Mouse (Mus musculus) adrenal gland, postnatal 14 days (tissue): ENCODE measurements around the gene Prpf6. TPM values are rescaled to one million over a fixed set of nuclear protein-coding genes. Genes with fewer than 3 reads are reported as not detected.

Experiments used
- DNase-seq: peaks from one replicate; pipeline ENCODE4 v3.0.0; 2021; ENCODE audit warnings: mixed read lengths
- total RNA-seq: library from RNA; stranded (reverse); gene quantifications from 2 replicates; pipeline ENCODE4 v1.2.3, GENCODE M21; 2021

Gene Prpf6
- total RNA-seq, 1 experiment from 2014 or later = 59.4 TPM

DNA sequence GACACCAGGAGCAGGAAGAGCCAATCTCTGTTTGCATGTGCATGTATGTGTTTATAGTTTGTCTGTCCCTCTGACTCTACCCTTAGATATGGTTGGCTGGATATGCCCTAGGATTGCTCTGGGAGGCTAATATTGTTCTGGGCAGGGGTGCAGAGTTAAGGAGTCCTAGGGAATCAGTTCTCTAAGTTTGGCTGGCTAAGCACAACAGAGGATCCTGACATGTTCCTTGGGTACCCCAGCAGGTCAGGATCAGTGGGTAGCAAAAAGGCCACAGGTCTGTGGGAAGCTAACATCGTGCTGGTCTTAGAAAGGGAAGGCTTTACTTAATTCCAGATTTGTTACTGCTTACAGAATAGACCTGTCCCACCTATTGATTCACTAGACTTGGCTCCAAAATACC is 12.0 kb upstream of the Prpf6 start:
- no peak for DNase-seq

DNA sequence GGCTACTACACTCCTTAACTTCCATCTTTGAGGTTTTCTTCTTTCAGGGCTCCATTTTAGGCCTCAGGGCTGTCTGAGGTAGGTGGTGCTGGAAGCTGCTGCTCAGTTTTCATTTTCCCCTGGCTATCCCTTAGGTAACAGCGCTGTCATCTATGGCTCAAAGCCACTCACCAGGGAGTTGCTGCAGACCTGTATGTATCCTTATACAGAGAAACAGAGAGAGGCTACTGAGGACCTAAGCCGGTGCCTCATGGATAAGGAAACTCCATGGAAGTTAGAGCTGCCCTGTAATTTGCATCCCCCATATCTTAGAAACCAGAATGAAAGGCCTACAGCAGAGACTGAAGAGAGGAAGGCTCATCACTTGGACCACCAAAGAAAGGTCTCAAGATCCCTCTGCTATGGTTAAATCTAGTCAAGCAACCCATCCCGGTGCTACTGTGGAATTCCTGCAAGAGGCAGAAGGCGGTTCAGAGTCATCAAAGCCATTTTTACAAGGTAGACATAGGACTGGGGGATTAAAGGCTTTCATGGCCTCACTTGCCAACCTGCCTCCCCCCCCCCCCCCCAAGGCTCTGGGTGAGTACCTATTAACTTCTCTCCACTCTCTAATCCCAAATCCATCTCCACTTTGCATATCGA is 11.4 kb upstream of the Prpf6 start:
- no peak for DNase-seq

DNA sequence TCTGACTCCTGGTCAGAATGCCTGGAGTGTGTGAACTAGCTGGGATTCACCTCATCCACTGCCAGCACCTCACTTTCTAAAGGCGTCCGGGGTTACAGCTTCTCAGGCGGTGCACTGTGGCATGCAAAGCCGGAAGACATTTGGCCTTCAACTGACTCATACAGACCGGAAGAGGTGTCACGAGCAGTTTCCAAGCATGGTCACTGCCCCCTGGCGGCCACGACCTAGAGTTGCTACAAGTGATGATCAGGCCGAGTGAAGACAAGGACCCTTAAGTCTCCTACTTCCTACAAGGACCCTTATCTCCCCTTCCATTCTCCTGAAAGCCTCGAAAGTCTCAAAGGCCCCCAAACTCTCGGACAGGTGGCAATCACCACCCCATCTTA is 10.7 kb upstream of the Prpf6 start:
- peak; percentile 91 for DNase-seq

DNA sequence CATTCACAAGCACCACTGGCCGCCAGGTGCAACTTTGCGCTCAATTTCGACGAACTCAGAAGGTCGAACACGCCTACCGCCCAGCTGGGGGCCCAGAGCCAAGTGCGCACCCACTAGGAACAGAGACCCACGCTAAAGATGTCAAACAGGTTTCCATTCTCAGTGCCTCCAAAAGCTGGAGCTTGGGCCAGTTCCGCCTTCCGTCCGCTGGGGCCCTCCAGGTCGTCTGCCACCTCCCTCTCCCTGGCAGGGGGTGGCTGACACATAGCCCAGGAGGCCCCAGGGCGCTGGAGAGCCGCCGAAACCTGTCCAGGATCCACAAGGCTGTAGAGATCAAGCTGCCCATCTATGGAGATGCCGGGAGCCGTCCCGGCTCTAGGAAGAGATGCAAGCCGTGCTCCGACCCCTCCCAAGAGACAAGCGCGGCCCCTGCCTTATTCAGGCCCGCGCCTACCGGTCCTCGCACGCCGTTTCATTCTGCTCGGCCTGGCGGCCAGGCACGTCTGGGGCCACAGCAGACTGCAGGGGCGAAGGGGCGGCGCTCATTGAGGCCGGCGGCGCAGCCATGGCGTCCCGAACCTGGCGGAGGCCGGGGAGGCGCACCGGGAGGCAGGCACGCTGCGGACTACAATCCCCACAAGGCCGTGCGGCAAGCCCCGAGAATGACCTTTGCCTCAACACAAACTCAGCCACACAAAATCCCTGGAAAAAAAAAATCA is 10.1 kb upstream of the Prpf6 start:
- DNase-seq = peak; percentile 94

DNA sequence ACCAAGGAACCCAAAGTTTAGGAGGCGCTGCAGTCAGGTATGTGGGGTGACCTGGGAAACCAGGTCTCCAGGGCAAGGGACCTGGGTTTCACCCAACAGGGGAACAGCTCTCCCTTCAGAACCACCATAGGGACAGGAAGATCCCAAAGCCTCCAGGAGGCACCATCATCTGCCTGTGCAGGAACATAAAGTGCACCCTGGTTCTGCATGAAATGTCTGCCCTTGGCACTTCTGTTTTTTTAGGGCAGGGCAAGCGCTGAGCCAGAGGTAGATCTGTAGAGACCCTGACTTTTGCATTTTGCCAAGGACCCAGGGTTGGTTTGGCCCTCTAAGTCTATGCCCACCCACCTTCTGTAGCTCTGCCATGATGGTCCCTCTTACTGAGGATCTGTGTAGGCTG is 9.3 kb upstream of the Prpf6 start:
- no peak for DNase-seq

DNA sequence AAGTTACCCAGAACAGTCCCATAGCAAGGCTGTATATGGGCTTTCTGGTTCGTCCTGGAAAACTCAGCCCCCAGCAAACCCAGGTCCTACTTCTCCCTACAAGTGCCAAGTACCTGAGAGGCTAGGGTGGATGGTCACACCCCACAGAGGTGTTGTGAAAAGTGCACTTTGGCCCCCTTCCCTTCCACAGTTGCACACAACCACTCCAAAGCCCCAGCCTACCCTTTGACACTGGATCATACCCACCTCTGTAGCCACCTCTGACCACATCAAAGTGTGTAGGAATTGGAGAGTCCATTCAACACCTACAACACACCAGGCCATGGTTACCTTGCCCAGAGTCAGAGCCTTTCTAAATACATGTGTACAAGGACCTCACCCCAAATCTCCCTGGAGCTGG is 8.7 kb upstream of the Prpf6 start:
- no peak for DNase-seq

DNA sequence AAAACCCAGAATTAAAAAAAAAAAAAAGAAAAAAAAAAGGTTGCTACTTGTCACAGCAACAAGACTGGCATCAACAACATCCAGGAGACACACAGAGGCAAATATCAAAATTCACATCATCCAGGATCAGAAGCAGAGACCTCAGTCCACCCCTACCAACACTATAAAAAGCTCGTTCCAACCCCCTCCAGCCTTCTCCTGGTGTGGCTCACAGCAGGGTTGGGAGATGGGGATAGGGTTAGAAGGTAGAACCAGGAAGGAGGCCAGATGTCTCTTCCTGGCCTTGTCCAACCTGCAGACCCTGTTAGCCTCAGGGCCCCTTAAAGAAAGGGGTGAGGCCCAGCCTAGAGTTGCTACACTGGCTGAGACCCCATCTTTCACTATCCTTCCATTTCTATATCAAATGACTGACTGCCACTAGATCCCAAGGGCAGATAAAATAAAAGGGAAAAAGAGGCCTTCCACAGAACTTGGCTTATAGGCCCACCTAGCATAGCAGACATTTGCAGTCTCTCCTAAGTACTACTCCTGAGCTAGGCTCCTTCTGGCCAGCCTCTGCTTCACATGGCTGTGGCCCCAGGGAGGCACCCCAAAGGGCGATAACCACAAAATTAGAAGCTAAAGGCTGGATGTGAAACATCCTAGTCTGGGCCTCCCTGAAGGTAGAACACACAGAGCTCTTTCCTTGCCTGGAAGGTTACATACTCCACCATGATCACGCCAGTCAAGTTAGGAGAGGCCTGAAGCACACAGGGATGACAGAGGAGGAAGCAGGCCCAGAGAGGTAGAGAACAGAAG is 8.0 kb upstream of the Prpf6 start:
- DNase-seq = no peak

DNA sequence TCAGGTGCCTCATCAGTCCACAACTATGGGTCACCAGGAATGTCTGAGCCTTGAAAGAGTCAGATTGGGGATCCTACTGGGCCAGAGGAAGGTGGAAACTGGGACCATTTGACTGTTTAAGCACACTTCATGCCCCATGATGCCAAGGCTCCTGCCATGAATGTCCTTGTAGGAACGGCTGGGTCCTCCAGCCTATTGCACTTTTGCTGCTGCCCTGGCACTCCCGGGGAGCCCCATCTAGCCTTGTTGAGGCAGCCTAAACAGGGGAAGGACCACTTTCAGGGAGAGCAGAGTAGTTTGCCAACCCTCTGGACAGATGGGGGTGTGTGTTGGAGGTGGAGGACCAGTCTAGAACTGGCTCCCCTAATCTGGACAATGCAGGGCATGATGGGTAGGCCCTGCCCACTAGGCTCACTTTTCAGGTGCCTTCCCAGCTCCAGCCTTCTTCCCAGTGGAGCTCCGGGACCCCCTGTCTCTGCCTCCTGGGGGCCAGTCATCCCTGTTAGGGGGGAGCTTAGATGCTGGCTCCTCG is 7.2 kb upstream of the Prpf6 start, which contains the start of gene Uckl1:
Uckl1 (minus strand) TSS at position 482 of the 532 bp plus-strand sequence.
- DNase-seq = no peak

DNA sequence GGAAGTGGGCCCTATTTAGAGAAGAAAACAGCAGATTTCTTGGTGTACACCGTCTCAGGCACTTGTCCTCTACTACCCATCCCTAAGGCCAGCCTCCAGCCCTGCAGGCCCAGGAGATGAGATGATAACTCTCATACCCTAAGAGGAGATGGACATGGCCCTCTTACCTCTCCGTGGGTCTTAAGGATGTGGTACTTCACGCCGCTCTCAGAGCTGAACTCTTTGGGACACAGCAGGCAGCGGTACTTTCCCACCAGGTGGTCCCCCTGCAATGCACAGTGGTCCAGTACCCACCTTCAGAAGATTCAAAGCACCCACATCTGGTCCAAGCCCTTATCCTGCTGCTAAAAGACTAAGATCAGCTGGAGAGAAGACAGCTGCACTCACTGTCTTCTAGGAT is 6.2 kb upstream of the Prpf6 start:
- DNase-seq = no peak

DNA sequence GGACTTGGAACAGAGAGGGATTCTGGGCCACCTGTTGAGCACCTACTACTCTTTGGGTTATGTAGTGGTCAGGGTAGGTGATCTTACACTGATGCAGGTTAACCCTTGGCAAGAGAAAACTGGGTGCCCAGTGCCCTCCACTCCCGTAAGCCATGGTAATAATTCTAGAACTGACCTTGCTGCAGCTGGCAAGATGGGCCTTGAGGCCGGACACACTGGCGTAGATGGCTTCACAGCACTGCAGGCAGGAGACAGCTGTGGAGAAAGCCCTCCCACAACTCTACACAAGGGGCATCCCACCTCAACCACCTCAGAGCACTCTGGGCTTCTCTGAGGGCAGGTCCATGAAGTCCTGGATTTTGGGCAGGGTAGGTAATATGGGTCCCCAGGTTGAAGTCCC is 5.5 kb upstream of the Prpf6 start:
- DNase-seq = peak; percentile 11

DNA sequence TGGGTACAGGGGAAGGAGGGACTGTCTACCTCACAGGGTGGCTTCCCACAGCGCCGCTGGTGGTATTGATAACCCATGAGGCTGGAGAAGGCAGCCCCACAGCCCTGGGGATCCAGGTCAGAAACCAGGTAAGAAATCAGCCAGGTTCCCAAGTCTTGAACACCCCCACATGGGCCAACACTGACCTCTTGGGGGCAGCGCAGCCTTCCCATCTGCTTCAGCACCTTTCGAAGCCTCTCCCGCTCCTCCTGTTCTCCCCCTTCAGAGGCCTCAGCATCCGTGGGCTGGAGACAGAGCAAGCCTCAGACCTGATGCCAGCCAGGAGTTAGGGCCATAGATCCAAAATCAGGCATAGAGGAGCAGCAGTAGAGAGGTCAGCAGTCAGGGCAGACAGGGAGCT is 3.9 kb upstream of the Prpf6 start:
- peak; percentile 22 for DNase-seq

DNA sequence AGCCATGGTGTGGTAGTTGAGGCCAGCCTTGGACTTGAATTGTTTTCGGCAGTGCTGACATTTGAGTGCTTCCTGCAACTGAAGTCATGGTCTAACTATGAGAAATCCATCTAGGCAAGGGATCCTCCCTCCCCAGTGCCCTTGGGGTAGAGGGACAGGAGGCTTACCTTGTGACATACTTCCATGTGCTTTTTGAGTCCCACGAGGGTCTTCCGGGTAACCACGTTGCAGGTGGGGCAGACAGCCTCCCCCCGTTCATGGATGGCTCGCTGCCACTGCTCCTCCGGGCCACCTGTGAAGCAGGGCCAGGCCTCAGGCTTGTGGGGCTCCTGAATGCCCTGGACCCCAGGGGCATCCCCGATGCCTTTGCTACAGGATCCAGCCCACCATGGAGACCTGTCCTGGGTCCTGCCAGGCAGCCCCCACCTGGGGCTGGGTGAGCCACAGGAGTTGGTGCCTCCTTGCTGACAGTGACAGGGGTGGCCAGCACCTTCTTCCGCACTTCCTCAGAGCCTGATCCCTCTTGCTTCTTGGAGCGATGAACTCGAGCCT is 3.4 kb upstream of the Prpf6 start:
- DNase-seq = peak; percentile 16

DNA sequence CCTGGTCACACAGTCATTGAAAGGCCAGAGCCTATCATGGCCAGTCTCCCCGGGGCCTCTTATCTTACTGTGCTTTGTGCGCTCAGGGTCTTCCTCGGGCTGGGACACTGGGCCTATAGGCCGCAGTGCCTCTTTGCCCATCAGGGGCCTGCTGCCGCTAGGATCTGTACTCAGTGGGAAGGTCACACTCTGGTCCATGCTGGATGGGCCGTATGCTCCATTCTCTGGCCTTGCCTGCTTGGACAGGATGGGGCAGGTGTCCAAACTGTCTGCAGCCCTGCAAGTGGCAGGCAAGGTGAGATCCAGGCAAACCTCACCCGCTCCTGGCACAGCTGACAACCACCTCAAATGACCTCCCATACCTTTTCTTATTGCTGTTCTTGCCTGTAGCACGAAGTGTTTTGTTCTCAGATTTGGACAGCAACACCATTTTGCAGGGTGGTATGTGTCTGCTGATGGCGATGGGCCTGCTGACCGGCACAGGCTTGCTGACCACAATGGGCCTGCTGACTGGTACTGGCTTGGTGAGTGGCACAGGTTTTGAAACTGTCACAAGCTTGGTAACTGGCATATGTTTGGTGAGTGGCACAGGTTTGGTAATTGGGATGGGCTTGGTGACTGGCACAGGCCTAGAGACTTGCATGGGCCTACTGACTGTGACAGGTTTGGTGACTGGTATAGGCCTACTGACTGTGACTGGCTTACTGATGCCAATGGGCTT is 2.5 kb upstream of the Prpf6 start:
- DNase-seq = peak; percentile 3

DNA sequence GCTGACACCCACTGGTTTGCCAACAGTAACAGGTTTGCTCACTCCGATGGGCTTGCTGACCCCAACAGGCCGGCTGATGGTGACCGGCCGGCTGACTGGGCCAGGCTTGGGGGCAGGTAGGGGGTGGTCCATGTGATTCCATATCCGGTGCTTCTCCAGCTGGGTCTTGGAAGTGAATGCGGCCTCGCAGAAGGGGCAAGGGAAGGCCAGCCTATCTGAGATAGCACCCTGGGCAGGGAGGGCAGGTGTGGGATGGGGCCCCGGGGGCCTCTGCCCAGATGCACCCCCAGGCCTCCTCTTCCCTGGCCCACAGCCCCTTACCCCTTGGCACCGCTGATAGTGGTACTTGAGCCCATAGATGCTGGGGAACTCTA is 1.9 kb upstream of the Prpf6 start:
- peak; percentile 4 for DNase-seq

DNA sequence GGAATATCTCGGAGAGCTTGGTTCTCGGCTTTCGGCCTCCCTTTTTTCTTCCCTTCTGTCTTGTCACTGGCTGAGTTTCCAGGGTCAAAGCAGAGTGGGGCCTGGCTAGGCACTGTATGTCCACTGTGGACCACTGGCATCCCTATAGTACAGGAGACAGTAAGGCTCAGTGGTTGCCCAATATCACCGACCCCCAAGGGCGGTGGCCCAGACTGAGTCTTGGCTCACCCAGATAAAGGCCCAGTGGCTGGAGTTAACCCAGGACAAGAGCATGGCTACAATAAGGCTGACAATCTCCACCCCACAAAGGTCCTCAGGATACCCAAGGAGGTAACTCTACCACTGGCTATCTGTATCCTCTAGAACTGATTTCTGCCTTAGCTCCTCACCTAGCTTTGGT is 1.2 kb upstream of the Prpf6 start:
- no peak for DNase-seq

DNA sequence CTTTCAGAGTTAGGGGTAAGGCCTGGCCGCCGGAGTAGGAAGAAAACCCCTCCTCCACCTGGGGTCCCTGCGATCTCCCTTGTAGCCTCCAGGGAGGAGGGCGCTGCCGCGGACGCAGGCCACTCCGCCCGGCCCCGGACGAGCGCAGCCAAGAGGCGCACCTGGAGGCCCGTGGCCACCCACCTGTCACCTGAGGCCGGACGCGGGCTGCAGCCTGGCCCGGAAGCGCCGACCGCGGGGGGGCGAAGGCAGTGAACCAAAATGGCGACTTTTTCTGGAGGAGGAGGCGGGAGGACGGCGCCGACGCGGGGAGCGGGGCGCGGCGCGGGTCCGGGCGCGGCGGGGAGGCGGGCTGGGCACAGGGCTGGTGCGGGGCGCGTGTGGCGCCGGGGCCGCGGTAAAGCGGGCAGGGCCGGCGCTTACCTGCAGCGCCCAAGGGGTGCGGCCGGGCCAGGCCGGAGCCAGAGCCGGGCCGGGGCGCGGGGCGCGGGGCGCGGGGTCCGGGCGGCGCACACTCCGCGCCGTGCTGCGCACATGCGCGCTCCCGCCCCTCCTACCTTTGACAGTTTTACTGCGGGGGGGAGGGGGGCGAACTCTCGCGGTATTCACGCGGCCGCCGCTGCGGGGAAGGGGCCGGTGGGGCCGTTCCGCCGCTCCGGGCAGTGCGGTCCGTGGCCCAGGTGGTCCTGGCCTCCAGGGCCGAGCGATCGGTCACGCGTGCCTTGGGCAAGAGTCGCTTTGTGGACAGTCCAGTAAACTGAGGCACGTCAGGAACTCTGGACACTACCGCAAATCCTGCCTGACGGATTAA is 768 bp downstream of the Prpf6 start, which contains the start of gene Zfp512b:
Zfp512b (minus strand) TSS at position 573 of the 811 bp plus-strand sequence.
- peak; percentile 88 for DNase-seq

DNA sequence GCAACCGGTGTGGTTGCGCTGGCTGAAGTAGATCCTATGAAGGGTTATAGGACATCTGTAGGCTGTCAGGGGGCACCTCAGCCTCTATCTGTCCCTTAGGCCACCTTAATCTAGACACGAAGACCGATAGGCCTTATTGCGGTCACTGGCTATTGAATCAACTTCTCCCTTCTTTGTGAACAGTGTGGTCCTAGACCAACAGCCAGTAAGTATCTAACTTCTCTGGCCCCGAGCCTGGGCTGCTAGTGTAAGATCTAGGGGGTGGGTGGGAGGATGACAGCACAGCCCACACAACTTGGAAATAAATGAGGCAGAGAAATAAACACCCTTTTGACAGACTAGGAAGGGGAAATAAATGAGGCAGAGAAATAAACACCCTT is 1.4 kb downstream of the Prpf6 start:
- DNase-seq = no peak

DNA sequence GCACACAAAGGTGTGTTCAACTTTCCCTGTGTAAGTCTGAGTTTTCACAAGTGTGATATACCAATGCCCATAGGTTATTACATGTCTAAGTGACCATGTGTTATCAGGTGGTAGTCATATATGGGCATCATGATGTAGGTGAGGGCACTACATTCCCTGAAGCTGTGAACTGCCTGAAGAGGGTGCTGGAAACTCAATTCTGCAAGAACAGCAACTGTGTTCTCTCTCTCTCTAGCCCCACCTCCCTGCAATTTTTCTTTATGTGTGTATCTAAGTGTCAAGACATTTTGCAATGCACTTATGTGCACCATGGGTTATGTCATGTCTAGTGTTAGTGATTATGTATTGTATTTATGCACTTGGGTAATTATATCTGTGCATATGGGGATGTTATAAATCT is 2.3 kb downstream of the Prpf6 start:
- DNase-seq = peak; percentile 5

DNA sequence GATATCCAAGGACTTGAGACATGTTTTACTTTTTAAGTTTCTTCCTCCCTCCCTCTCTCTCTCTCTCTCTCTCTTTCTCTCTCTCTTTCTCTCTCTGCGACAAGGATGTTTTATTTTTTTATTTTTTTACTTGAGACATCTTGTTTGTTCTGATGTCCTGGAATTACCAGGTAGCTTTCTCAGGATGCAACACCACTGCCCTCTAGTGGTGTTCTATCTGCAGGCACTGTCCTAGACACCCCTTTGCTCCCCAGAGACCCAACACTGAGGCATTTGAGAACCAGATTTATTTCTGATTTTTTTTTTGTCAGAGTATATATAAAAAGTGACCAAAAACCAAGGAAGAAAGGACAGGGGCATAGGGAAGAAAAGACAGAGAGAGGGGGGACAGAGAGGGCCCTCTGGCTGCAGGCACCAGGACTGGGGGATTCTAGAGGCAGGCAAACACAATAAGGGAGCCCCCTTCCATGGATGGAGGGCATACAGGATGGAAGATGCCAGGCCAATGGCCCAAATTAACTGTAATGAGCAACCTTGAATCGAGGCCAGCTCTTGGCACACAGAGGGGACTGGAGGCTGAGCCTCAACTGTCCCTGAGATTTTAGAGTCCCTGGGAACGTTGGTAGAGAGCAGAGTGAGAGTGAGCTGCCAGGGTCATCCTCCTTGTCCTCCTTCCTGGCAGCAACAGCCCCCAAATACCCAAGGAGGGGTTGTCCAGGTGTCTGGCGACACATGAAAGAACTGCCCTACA is 3.5 kb downstream of the Prpf6 start:
- DNase-seq = peak; percentile 78

DNA sequence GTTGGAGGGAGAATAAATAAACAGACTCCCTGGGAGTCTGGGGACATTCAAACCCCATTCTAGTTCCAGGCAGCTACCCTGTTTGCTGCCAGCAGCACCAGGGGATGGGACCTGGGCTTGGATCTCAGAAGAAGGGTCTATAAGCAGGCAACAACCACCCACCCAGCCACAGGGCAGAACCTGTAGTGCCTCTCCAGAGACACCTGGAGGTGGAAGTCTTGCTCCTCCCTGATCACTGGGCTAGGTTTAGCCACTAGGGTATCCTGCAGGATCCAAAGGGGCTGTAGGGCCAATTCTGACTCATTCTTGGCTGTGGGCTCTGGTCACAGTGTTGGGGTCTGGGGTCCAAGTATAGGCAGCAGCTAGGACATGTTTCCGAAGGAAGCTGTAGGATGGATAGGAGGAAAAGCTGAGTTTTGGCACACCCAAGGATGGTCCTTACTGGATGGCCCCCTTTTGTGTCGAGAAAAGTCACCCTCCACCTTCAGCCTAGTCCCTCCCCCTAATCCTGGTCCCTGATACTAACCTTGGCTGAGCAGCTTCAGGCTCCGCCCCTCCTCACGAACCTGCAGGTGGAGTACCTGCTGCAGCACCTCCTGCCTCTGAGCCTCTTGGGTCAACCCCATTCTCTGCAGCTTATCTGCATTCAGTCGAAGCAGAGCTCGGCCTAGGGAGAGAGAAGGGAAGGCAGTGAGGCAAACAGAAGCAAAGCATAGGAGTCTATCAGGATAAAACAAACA is 4.7 kb downstream of the Prpf6 start:
- DNase-seq = no peak
